Mouse (Mus musculus) limb, embryonic 11.5 days (tissue): ENCODE data around the gene Cdpf1. TPM values are rescaled to one million over a fixed set of nuclear protein-coding genes. Genes with fewer than 3 reads are reported as not detected.

Source experiments
- ATAC-seq: fragments of 200-750 bp; cut with Nextera tagmentation; 2 replicates; pipeline ENCODE4 v1.8.0; 2017; ENCODE audit warnings: low read depth; ENCODE audit not compliant: insufficient number of reproducible peaks, low FRiP score, low TSS enrichment
- DNase-seq: peaks from one replicate; pipeline ENCODE4 v3.0.0-alpha.2; 2015; ENCODE audit warnings: low spot score
- H3K27ac ChIP-seq: fragments of 300-500 bp; sonication (generic); replicated peaks from 2 replicates; pipeline ENCODE4 v1.5.1; 2014; ENCODE audit warnings: low read depth, mild to moderate bottlenecking, low read length
- H3K27me3 ChIP-seq: fragments of 300-500 bp; sonication (generic); 2 replicates; pipeline ENCODE4 v1.6.1; 2014; ENCODE audit warnings: mild to moderate bottlenecking, low read length, mixed read lengths; ENCODE audit not compliant: control insufficient read depth, insufficient read depth
- H3K36me3 ChIP-seq: fragments of 300-500 bp; sonication (generic); 2 replicates; pipeline ENCODE4 v1.6.1; 2014; ENCODE audit warnings: mild to moderate bottlenecking, low read length, moderate library complexity, mixed read lengths; ENCODE audit not compliant: control insufficient read depth, insufficient read depth
- H3K4me1 ChIP-seq: fragments of 300-500 bp; sonication (generic); 2 replicates; pipeline ENCODE4 v1.6.1; 2014; ENCODE audit warnings: low read length, mixed read lengths; ENCODE audit not compliant: control insufficient read depth, insufficient read depth
- H3K4me2 ChIP-seq: fragments of 300-500 bp; sonication (generic); 2 replicates; pipeline ENCODE4 v1.6.1; 2014; ENCODE audit warnings: low read depth, mild to moderate bottlenecking, moderate library complexity; ENCODE audit not compliant: severe bottlenecking
- H3K4me3 ChIP-seq: fragments of 300-500 bp; sonication (generic); 2 replicates; pipeline ENCODE4 v1.5.1; 2014; ENCODE audit warnings: low read depth, low read length
- H3K9ac ChIP-seq: fragments of 300-500 bp; sonication (generic); 2 replicates; pipeline ENCODE4 v1.6.1; 2014; ENCODE audit warnings: mild to moderate bottlenecking, low read length
- H3K9me3 ChIP-seq: fragments of 300-500 bp; sonication (generic); 2 replicates; pipeline ENCODE4 v1.6.1; 2016; ENCODE audit warnings: low read length; ENCODE audit not compliant: control insufficient read depth
- WGBS: fragments of 180-500 bp; shearing (Covaris S2); extraction: QIAGEN DNeasy Blood & Tissue Kit; methylation state at CpG from one replicate; pipeline ENCODE4 v1.1.7; 2014; 5-methylcytosine and 5-hydroxymethylcytosine counted together
- polyA plus RNA-seq: library from polyadenylated mRNA; unstranded; fragments of >200 nt; fragmentation: Nextera tagmentation; extraction: Ambion mirVana; gene quantifications from 2 replicates; pipeline ENCODE4 v1.2.1, GENCODE M21; 2014

The Cdpf1 gene
- polyA plus RNA-seq, 1 experiment from 2014 or later = 28.7 TPM

GRCm38 (mm10) chr15:85835335-85835734, 23.8 kb upstream of the Cdpf1 start:
- Histone ChIP-seq H3K27me3 (no peaks in the 10 kb centered on the region), H3K9me3 (no peaks in the 10 kb centered on the region), H3K4me3 (no peak overlapping the region), H3K9ac (no peak overlapping the region), H3K27ac (no peak overlapping the region), H3K4me2 (no peak overlapping the region), H3K36me3 (no peaks in the 10 kb centered on the region), H3K4me1 (0 out of 2 replicates have a peak, but pooled peaks cover 3% of the 10 kb centered on the region)
- ATAC-seq = no peak
- DNase-seq = no peak
- 55% methylated on average over 3 of the region's 3 CpGs for WGBS

- Histone ChIP-seq H3K9me3 (no peaks in the 10 kb centered on the region), H3K27me3 (no peaks in the 10 kb centered on the region), H3K4me3 (peak overlapping the region; percentile 48), H3K27ac (no peak overlapping the region), H3K36me3 (no peaks in the 10 kb centered on the region), H3K4me2 (peak overlapping the region; percentile 79), H3K9ac (peak overlapping the region; percentile 56; the same call in 1 of the 2 replicates), H3K4me1 (0 out of 2 replicates have a peak, but pooled peaks cover 3% of the 10 kb centered on the region)
- DNase-seq (no peak), ATAC-seq (no peak)
- WGBS = 39% methylated on average over 8 of the region's 8 CpGs
Observed at GRCm38 (mm10) chr15:85832599-85832998, 21.1 kb upstream of the Cdpf1 start.

- Histone ChIP-seq H3K9me3 (no peaks in the 10 kb centered on the region), H3K27ac (no peak within 1 kb of the TSS), H3K4me3 (peak within 1 kb of the TSS; percentile 48), H3K4me2 (peak within 1 kb of the TSS; percentile 79), H3K36me3 (no peaks in the 10 kb centered on the region), H3K9ac (peak within 1 kb of the TSS; percentile 56), H3K27me3 (no peaks in the 10 kb centered on the region), H3K4me1 (0 out of 2 replicates have a peak, but pooled peaks cover 3% of the 10 kb centered on the region)
- peak; percentile 79 for DNase-seq
- ATAC-seq = peak; percentile 85
- under 1% methylated on average over 27 of the region's 27 CpGs for WGBS
Observed at GRCm38 (mm10) chr15:85831954-85832590, 20.6 kb upstream of the Cdpf1 start, which contains the start of gene Ttc38. Gene Ttc38, plus strand, starts transcription at chr15:85832306.

- ATAC-seq (no peak), DNase-seq (no peak)
- Histone ChIP-seq H3K4me3 (no peak overlapping the region), H3K9me3 (no peaks in the 10 kb centered on the region), H3K4me1 (0 out of 2 replicates have a peak, but pooled peaks cover 3% of the 10 kb centered on the region), H3K9ac (no peak overlapping the region), H3K27me3 (no peaks in the 10 kb centered on the region), H3K36me3 (no peaks in the 10 kb centered on the region), H3K27ac (no peak overlapping the region), H3K4me2 (no peak overlapping the region)
- WGBS = 80% methylated on average over 5 of the region's 5 CpGs
Observed at GRCm38 (mm10) chr15:85829470-85829869, 18.0 kb upstream of the Cdpf1 start.

- WGBS = 85% methylated on average over 4 of the region's 4 CpGs
- H3K27ac ChIP-seq = no peak overlapping the region
- no peak for DNase-seq
- no peak overlapping the region for H3K9ac ChIP-seq
- ATAC-seq = no peak
- H3K4me2 ChIP-seq = no peak overlapping the region
- no peak overlapping the region for H3K4me3 ChIP-seq
- H3K4me1 ChIP-seq = 0 out of 2 replicates have a peak, but pooled peaks cover 3% of the 10 kb centered on the region
- H3K36me3 ChIP-seq = no peaks in the 10 kb centered on the region
- H3K9me3 ChIP-seq = no peaks in the 10 kb centered on the region
- H3K27me3 ChIP-seq = no peaks in the 10 kb centered on the region
Observed at GRCm38 (mm10) chr15:85828071-85828470, 16.6 kb upstream of the Cdpf1 start.

- H3K4me2 ChIP-seq = no peak overlapping the region
- H3K27me3 ChIP-seq = 0 out of 2 replicates have a peak, but pooled peaks cover 2% of the 10 kb centered on the region
- H3K9me3 ChIP-seq = no peaks in the 10 kb centered on the region
- H3K36me3 ChIP-seq = no peaks in the 10 kb centered on the region
- H3K4me3 ChIP-seq = no peak overlapping the region
- DNase-seq = no peak
- H3K27ac ChIP-seq = no peak overlapping the region
- H3K4me1 ChIP-seq = no peaks in the 10 kb centered on the region
- WGBS = 66% methylated on average over 5 of the region's 5 CpGs
- ATAC-seq = no peak
- H3K9ac ChIP-seq = no peak overlapping the region
Observed at GRCm38 (mm10) chr15:85826676-85827075, 15.2 kb upstream of the Cdpf1 start.

- Histone ChIP-seq H3K9ac (peak overlapping the region; percentile 65), H3K4me1 (no peaks in the 10 kb centered on the region), H3K4me2 (peak overlapping the region; percentile 95), H3K4me3 (peak overlapping the region; percentile 45), H3K36me3 (no peaks in the 10 kb centered on the region), H3K27ac (no peak overlapping the region), H3K9me3 (no peaks in the 10 kb centered on the region; the same call in none of the 2 replicates), H3K27me3 (peaks cover 5% of the 10 kb centered on the region; the same call in 1 of the 2 replicates)
- WGBS = 12% methylated on average over 4 of the region's 4 CpGs
- DNase-seq = no peak
- no peak for ATAC-seq
Observed at GRCm38 (mm10) chr15:85822011-85822359, 10.5 kb upstream of the Cdpf1 start.

- DNase-seq = peak; percentile 64
- ATAC-seq = peak; percentile 65; the same call in 1 of the 2 replicates
- Histone ChIP-seq H3K9me3 (no peaks in the 10 kb centered on the region; the same call in none of the 2 replicates), H3K4me2 (peak within 1 kb of the TSS; percentile 95), H3K4me1 (no peaks in the 10 kb centered on the region), H3K4me3 (peak within 1 kb of the TSS; percentile 45), H3K27ac (no peak within 1 kb of the TSS), H3K9ac (peak within 1 kb of the TSS; percentile 65), H3K27me3 (peaks cover 5% of the 10 kb centered on the region; the same call in 1 of the 2 replicates), H3K36me3 (no peaks in the 10 kb centered on the region)
- 3% methylated on average over 53 of the region's 65 CpGs for WGBS
Observed at GRCm38 (mm10) chr15:85821203-85822010, 9.9 kb upstream of the Cdpf1 start, which contains the start of gene Pkdrej. Gene Pkdrej, minus strand, starts transcription at chr15:85821734.
